Mouse (Mus musculus) adrenal gland (tissue): Measurements from ENCODE around the gene Rad51b.

Source experiments
- intact Hi-C: fragments of 180-260 bp; cut with DNase I; formaldehyde crosslinking; loops from one replicate; pipeline ENCODE4 v1.15.1; 2025

Rad51b gene

DNA sequence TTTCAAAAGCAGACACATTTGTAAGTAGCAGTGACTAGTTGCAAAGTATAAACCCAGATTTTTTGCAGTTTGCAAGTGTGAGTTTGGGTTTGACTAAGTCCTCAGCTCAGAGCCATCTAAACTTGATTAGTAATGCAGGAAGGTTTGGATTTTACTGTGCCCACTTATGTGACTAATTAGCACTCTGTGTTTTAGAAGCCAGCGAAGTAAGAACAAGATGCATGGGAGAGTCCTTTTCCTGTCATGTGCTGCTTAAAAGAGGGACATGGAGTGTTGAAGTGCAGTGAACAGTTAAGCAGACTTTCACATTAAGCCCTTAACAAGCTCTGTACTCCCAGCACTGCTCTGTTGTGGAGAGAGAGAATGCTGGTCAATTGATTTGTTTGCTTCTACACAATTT, 225.3 kb downstream of the Rad51b start:
- intact Hi-C loops: no loop called here

DNA sequence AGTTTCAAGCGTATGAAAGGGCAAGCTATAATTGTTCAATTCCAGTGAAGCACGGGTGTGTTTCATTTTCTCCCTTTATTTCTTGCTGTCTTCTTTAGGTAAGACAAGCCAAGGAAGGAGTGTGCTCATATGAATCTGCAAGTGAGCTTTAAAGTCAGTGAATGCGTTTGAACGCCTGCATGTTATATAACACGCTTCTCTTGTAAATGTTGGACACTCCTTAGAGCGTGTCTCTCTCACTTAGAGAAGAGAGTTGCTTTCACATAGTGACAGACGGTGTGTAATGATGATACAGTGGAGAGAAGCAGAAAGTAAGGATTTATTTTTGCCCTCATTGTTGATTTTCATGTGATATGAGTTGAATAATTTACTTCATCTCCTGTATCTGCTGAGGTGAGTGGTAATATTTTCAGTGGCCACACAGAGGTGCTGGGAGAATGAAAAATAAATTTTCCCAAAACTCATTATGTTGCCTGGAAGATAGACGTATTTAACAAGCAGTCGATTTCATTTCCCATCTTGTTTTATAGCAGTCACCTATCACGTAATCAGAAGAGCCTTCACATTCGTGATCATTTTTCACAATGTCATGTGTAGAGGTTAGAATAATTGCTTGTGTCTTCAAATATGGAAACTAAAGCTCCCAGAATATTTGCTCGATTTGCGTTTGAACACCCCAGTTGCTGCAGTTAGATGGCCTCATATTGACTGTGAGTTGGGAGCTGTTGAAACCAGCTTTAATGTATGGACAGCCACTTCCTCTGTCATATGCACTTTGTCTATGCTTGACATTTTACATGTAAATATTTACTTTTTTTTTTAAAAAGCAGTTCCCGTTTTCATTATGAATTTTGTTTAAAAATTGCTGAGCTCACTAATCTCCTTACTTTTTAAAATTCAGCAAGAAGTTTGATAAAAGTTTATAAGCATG, 228.1 kb downstream of the Rad51b start:
- intact Hi-C loops: no loop called here

- intact Hi-C loops: no loop called here
These were observed 228.8 kb downstream of the Rad51b start for GRCm38 (mm10) chr12:79525872-79526271.

- intact Hi-C loops: no loop called here
These were observed 230.1 kb downstream of the Rad51b start for GRCm38 (mm10) chr12:79527222-79527621.

DNA sequence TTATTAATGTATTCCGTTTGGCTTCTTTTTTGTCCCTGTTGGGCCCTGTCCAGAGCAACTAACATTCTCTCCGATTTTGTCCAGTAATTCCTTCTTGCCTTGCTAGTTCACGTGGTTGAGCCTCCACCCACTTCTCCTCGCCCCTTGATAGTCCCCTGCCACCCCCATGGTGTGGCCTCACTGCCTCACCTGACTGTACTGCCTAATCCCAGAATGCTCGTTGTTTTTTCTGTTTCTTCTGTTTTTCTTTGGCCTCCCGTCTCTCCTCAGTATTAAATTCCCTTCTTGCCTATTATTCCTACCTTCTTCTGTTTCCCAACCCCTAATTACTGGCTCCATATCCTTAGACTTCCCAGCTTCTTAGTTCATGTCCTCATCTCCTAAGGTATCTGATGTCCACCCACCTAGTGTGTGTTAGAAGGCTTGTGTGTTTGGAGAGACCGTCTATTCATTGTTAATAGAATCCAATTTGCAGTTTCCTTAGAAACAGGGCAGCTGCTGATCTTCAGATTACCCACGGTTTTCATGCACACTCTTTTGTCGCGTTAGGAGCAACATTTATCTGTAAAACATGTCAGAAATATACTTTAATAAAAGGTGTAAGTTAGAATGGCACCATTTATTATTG, 233.3 kb downstream of the Rad51b start:
- intact Hi-C loops: no loop called here

- intact Hi-C loops: no loop called here
These were observed 235.0 kb downstream of the Rad51b start for GRCm38 (mm10) chr12:79531809-79532798.

GRCm38 (mm10) chr12:79534778-79535177, 237.7 kb downstream of the Rad51b start:
- intact Hi-C loops: no loop called here

GRCm38 (mm10) chr12:79535532-79536437, 238.7 kb downstream of the Rad51b start:
- intact Hi-C loops: no loop called here

- intact Hi-C loops: no loop called here
These were observed 243.1 kb downstream of the Rad51b start for GRCm38 (mm10) chr12:79540176-79540575.

DNA sequence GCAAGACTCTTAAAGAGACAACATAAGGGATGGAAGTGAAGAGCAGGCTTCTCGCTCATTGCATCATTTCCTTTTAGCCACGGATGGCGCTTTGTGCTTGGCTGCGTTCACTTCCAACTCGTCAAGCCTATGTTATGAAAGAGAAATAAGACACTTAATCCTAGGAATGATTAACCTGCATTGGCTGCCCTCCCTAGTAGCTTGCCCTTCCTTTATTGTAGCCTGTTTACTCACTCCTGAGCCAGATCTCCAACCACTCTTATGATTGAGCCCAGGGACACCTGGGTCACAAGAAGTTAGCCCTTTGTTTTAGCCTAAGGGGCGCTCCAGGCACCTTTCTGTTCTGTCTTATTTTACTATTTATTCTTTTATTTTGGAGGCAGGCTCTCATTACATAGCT, 244.5 kb downstream of the Rad51b start:
- intact Hi-C loops: no loop called here

DNA sequence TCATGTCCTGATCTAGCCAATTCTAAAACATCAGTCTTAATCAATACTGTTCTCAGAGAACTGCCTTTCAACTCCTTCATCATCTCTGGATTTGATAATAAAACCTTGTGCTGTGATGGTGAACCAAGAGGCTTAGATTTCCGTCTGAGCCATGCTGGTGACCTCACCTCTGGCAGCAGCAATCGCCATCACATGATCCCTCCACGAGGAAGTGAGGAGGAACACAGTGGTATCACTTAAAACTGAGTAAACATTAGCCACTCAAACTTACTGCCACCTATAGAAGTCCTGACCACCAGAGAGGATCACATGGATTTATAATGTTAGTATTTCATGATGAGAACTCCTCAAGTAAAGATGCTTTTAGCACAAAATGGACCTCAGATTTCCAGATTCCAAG, 248.0 kb downstream of the Rad51b start:
- intact Hi-C loops: no loop called here

DNA sequence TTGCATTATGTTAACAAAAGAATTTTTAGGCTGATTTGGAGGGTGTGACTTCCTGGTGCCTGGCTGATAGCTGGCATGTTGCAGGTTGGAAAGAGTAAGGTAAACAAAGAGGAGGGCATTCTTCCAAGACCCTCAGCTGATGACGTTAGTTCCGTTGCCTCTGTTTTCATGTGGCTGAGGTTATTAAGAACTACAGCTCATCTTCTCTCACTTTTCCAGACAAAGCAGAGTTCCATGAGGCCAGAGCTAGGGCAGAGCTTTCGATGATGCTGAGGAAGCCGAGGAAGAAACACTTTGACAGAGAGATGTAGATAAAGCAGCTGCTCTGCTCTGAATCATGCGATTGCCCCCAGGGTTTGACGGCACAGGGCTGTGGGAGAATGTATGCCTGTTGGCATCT, 250.5 kb downstream of the Rad51b start:
- intact Hi-C loops: no loop called here

GRCm38 (mm10) chr12:79548607-79549330, 251.7 kb downstream of the Rad51b start:
- intact Hi-C loops: no loop called here

- intact Hi-C loops: no loop called here
These were observed 253.1 kb downstream of the Rad51b start for GRCm38 (mm10) chr12:79550049-79550682.

DNA sequence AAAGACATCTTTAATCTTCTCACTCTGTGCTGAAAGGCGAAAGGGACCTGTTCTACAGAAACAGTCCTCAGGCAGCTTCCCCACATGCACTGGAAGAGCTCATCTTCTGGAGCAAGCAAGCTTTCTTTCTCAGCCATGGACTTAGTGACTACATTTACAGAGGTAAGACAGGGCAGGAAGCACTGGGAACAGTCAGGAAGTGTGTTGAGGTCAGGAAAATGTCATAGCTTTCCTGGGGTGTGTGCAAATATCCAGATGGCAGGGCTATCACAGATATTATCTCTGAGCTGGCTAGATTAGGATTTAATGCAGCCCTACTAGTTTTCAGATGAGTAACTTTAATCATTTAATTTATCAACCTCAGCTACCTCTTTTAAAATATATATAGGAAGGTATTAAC, 254.2 kb downstream of the Rad51b start:
- intact Hi-C loops: no loop called here

GRCm38 (mm10) chr12:79553056-79553455, 256.0 kb downstream of the Rad51b start:
- intact Hi-C loops: no loop called here

- intact Hi-C loops: no loop called here
These were observed 260.8 kb downstream of the Rad51b start for GRCm38 (mm10) chr12:79557904-79558303.

DNA sequence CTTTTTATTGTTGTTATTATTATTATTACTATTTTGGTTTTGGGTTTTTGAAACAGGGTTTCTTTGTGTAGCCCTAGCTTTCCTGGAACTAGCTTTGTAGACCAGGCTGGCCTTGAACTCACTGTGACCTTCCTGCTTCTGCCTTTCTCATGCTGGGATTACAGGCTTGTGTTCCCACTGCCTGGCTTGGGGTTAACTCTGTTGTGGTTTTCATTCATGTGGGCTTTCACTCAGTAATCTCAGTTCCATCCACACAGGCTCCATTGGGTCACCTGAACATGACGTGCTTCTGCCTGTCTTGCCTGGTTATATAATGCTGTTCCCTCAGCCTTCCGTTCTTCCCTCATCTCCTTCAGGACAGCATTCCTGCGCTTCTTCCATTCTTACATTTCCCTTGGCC, 261.6 kb downstream of the Rad51b start:
- intact Hi-C loops: no loop called here

GRCm38 (mm10) chr12:79559410-79560015, 262.4 kb downstream of the Rad51b start:
- intact Hi-C loops: no loop called here
